Mouse (Mus musculus): Measurements from ENCODE around the gene Hddc2.

Hddc2 gene

DNA sequence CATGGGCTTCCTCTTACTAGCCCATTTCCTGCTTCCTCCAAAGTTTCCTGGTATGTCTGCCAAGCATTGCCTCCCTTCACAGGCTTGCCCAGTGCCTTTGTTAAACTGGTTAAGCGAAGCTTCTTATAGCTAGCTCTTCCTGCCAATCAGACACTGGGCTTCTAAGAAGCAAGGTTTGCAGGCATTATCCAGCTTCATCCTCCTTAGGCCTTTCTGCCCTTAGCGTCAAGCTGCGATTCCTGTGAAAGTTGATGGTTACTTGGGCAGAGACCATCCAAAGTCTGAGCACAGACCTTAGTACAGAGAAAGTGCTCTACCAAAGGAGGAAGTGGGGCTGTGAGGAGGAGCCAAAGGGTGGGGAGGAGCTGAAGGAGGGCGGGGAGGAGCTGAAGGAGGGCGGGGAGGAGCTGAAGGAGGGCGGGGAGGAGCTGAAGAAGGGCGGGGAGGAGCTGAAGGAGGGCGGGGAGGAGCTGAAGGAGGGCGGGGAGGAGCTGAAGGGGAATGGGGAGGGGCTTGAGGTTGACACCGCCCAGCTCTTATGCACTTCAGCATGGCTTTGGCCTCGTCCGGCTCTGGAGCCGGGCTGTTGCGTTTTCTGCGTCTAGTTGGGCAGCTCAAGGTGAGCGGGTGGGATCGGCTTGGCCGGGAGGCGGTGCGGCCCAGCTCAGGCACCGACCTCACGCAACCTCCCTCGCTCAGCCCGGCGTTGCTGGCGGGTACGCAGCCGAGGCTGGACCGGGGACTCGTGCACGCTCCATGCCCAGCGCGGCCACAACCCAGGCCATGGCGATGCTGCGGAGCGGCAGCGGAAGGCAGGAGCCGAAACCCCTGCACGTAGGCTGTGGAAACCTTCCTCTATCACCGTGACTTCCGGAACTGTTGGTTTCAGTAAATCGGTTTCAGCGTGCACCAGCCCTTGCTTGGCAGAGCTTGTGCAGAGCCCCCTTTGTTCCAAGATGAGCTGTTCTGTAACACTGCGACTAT is at the start of gene Hddc2:
Hddc2 (plus strand) TSS at position 519 of the 984 bp plus-strand sequence.
- peak; percentile 70 to 84 for DNase-seq (ENCODE audit: low spot score in 2 of 2)

DNA sequence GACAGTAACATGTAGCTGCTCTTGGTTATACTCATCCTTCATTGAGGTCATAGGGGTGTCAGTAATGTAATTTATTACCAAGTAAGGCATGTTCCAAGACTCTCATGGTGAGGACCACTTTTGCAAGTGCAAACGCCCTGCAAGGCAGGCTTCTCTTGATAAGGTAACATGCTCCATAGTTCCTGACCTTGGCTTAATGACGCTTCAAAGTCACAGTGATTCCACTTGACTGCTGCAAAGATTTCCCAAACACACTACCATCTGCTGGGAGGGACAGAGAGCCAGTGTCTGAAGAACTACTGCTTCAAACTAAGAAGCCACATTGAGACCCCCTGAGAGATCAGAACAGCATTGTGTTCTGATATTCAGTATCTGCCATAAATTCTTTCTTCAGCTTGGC is 40.4 kb upstream of the Hddc2 start:
- no peak for DNase-seq (ENCODE audit: low spot score in 2 of 2)

DNA sequence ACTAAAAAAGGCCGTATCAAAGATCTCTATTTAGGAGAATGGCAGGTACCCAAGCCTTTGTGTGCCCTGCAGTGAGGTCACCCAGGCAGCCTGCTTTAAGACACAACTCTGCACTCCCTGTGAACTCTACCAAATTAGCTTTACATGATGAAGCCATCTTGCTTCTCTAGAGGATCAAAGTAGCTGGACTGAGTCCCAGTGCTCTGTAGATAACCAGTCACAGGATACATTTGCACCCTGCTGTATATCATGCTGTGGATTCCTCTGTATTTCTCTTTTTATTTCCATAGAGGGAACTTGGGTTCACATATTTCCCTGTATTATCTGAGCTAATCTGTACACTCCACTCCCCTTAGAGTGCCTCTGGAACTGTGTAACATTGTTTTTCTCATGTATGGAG is 40.0 kb upstream of the Hddc2 start:
- DNase-seq (ENCODE audit: low spot score in 2 of 2) = no peak

DNA sequence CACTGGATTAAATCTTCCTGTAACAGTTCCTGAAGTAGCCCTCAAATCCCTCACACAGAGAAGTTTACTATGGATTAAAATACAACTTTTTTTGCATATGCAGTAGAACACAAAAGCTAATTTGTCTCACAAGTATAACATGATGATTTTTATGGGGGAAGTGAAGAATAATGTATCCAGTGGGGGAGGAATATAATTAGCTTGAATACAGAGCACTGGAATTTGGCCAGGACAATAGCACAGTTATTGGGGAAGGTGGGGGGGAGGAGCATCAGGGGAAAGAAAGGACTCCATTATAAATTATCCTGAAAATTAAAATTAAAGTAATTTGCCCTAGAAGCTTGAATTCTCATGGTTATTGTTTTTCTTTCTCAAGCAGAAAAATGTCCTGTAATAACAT is 25.4 kb upstream of the Hddc2 start:
- DNase-seq (ENCODE audit: low spot score in 2 of 2) = no peak

DNA sequence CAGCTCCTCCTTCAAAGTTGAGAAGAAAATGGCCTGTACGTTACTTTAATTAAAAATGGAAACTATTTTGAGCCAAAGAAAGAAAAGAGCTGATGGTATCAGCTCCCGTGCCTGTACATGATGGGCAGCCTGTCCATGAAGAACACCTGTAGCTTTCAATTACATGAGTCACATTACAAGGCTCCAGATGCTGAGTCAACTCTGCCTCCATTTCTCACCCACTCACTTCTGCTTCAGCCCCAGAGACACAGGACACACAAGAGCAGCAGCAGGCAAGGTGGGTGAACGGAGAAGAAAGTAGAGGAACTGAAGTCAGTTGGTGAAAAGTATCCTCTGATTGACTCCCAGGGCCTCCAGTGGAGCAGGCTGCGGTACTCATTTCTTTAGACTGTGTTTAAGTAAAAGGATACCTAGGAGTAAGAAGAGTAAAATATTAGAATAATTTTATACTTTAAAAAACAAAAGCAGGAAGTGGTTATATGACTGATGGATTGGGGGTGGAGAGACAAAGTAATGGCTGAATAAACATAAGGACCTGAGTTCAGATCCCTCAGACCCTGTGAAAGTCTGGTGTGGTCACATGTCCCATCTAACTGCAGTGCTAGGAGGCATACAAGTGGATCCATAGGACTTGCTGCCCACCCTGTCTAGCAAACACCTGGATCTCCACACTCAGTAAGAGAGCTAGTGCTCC is 24.3 kb upstream of the Hddc2 start:
- DNase-seq (ENCODE audit: low spot score in 2 of 2) = no peak

DNA sequence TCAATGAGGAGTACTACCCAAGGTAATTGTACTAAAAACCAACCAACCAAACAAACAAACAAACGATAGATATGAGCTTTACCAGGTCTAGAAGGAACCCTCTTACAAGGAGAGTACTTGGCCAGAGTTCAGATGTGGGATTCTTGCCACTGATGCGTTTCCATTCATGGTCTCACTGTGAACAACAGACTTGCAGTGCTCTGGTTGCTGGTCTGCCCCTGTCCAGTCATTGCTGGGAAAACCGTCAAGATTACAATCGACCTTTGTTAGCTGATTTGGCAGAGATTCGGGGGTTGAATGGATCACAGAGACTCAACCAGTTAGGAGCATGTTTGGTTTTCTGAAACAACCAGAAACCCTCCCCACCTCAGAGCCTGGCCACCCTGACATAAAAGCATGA is 17.5 kb upstream of the Hddc2 start:
- DNase-seq (ENCODE audit: low spot score in 2 of 2) = no peak

DNA sequence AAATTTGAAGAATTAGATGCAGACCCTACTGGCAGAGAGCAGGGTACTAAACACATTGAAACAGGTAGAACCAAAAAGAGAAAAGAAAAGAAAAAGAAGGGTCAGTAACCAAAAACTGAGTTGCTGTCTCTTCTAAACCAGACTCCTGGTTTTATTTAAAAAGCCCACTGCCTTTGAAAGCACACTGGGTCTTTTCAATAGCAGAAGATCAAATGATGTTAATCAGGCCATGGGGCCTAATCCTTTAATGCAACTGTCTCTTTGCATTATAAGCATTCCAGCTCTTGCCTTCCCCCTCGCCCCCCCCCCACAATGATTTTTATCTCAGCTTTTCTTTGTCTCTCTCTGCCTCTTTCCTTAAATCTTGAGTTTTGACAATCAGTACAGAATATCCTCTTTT is 16.7 kb upstream of the Hddc2 start:
- no peak for DNase-seq (ENCODE audit: low spot score in 2 of 2)

DNA sequence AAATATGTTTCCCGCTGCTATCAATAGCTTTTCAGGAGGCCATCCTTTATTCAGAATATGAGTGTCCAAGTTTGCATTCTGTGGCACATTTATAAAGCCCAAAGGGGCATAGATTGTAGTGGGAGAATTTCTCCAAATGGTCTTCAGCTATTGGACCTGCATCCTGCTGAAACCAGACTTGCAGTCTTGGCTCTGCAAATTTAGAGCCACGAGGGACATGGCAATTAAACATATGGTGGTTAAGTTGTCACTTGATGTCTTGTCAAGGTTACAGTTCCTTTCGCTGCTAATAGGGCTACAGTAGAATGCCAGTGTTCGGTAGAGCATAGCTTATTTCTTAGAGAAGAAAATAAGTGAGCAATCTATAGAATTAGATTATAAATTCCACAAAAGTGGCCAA is 16.1 kb upstream of the Hddc2 start:
- no peak for DNase-seq (ENCODE audit: low spot score in 2 of 2)

DNA sequence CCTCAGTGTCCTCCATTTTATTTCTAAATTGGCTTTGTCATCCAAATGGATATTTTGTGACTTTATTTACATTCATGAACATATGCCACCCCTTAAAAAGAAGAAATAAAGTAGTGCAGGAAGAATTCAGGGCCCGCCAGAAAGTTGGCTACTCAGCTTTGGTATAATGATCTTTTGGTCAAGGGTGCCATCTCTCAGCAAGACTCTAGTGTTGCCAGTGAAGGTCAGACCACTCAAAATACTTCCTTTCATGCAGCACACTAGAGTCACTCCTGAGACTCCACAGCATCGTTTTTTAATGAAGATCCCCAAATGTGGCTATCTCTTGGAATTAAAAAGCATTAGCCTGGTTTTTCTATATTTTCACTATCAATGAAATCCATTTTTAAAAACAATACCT is 14.9 kb upstream of the Hddc2 start:
- DNase-seq (ENCODE audit: low spot score in 2 of 2) = no peak

DNA sequence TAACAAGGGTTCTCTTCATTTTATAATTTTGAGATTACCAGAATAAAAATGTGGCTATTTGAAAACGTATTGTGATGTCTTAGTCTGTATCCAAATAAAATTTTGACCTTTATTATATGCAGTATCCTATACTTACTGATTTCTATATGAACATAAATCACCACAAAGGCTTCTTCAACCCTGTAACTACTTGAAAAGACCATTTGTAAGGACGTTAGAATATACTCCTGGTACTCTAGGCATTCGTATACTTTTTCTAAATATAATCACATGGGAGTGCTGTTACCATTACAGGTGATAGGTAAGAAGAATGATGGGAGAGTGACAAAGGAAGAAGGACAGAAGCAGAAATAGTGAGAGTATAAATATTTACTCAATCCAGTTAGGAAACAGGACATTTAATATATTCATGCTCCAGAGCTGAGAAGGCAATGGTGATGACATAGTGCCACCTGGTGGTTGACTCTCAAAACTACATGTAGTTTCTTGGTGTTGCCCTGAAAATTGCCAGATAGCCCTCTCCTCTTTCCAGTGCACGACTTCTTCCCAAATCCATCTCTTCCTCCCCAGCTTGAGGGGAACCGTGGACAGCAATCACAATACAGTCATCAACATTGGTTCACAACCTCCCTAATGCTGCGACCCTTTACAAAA is 14.1 kb upstream of the Hddc2 start:
- DNase-seq (ENCODE audit: low spot score in 2 of 2) = peak; percentile 24 to 63

DNA sequence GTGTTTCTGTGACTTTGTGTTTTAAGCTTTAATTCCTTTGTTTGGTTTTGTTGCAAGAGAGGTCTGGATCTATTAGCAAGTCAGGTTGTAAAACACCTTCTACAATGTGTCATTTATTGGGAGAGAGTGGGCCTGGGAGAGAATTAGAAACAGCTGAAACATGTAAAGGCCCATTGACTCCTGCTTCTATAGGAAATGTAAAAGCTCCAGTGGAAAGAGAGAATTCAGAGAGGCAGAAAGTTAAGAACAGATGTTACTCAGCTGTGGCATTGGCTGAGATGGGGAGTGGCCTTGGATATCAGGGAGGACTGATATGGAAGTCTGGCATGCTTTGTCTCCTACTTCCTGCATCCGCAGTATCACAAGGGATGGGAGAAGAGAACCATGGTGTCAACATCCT is 12.9 kb upstream of the Hddc2 start:
- no peak for DNase-seq (ENCODE audit: low spot score in 2 of 2)

DNA sequence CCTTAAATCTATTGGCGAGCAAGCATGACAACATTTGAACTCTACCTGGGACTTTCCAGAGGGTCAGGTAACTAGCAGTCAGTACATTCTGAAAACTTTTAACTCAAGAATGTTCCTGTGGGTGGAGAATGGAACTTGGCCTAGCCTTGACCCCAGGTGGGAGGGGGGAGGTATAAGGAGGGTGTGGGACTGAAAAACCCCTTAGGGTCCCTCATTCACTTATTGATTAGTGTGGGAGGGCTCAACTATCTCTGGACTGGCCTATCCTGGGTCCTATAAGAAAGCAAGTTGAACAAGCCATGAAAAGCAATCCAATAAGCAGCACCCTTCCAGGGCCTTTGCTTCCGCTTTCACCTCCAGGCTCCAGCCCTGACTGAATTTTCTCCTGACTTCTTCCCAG is 9.7 kb upstream of the Hddc2 start:
- DNase-seq (ENCODE audit: low spot score in 2 of 2) = no peak

DNA sequence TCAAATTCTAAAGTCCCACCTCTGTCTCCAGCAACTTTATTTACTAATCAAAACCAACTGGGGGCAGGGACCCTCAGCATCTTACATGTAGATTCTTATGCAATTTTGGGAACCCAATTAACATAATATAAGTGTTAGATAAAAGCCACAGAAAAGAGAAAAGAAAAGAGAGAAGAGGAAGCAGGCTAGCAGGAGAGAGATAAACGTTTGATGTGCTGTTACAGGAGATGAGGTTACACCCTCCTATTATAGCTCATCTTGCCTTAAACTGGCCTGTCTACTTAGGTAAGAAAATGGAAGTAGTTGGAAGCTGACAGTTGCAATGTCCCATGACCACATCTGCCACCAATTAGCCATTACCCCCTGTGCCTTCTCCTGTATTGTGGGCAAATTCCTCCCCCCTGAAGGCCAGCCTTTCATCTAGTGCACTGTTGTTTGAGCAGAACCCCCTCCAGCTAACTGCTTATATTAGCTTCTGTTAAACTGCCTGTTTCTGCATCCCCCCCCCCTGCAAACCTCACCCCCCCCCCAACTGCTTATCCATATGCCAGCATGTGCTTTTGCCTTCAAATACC is 6.1 kb upstream of the Hddc2 start:
- DNase-seq (ENCODE audit: low spot score in 2 of 2) = no peak

DNA sequence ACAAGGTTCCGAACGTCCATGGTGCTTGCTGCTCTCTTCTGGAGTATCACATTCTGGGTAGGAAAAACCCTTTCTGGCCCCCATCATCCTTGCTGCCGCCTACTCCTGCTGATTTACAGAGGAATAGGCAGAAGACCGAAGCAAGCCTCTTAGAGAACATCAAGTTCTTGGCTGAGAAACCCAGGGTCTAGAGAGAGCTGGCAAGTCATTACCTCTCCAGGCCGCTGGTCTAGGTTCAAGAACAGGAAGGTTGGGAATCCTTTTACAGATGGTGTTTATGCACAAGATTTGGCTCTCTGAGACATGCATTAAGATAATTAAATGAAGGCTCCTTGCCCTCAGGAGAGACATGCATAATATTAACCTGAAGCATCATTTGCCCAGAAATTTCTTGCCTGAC is 5.3 kb downstream of the Hddc2 start:
- DNase-seq (ENCODE audit: low spot score in 2 of 2) = no peak

DNA sequence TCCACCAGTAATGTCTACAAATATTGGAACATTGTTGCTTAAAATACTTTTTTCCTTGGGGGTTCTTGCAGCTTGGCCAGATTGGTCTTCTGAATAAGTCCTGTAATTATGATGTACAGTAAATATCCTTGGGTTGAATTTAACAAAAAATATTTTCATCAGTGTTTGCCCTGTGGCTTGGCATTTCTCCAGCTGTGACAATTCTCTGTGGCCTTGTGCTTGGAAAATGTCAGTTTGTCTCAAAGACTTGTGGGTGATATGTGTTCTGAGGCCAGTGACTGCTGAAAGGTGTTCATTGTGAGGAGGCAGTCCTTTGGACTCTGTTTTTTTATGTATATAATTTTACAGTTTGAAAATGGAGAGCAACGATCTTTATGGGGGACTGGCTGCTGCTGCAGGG is 16.3 kb downstream of the Hddc2 start:
- DNase-seq (ENCODE audit: low spot score in 2 of 2) = no peak

DNA sequence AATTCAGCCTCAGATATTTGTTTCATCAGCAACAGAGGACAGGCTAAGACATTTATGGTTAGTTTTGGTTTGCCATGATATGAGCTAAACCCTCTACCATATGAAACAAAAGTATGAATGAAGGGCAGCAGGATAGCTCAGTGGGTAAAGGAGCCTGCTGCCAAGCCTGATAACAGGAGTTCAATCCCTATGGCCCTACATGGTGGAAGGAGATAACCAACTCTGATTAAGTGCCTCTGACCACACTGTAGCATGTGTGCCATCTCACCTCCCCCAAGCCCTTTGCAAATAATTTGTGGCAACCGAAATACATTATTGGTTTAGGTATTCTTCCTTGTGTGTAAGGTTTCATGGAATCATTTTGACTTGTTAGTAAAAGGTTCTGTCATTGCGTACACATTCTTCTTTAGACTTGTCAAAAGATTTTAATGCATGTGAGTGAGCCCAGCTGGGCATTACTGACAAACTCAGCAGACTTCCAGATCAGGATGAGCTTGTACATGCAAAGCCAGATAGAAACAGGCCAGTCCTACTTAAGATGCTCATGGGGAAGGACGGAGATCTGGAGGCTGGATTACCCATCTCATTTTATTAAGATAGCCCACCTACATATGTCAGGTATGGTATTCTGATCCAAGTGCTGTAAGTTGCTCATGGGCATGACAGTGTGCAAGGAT is 17.2 kb downstream of the Hddc2 start:
- no peak for DNase-seq (ENCODE audit: low spot score in 2 of 2)

DNA sequence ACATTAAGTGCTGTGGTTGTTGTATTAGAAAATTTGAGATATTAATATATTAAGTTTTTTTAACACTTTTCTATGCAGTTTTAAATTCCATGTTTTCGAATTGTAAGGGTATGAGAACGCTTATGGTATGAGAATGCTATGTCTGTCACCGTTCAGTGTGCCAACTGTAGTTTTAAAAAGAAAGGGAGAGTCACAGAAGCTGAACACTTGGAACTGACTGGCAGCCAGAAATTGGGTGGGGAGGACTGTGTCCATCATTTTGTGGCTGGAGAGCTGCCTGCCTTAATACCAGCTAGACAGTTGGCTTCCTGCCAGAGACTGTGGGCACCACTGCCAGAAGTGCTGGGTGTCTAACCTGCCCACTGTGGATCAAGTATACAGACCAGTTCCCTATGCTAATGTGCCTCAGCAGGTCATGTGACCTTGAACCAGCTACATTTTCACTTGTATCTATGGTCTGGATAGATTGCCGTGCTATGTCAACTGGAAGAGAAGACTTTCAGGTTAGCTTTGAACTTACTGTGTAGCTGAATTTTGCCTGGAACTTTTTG is 18.1 kb downstream of the Hddc2 start:
- DNase-seq (ENCODE audit: low spot score in 2 of 2) = no peak

DNA sequence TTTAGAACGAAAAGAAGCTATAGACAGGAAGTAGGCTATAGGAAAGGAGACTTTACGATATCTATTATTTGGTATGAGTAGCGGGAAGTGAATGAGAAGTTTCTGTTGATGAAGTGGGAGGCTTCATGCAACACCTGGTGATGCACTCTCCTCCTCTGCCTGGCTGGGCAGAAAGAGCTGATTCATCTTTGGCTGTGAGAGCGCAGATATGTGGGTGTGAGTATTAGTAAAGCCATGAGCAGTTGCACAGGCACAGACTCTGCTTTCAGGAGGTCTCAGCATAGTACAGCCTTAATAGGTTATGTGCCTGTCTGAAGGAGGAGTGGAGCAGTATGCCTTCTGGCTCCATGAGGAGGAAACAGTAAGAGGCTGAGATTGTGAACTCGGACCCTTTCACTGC is 23.2 kb downstream of the Hddc2 start:
- DNase-seq (ENCODE audit: low spot score in 2 of 2) = no peak

DNA sequence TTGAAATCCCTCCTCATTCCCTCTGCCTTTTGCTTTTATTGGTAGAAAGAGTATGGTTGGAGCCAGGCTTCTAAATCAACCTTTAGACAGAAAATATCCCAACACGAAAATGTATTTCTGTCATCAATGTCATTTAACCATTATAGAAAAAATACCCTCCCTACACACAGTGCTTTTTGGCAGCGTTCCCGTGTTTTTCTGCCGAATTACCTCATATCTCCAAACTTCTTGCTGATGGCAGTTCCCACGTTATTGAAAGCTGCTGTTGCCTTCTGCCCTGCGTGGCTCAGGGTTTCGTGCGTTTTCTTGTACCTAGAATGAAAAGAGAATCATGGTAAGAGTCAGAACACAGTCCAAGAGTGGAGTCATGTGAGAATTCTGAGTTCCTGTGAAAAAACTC is 33.2 kb downstream of the Hddc2 start:
- DNase-seq (ENCODE audit: low spot score in 2 of 2) = no peak

DNA sequence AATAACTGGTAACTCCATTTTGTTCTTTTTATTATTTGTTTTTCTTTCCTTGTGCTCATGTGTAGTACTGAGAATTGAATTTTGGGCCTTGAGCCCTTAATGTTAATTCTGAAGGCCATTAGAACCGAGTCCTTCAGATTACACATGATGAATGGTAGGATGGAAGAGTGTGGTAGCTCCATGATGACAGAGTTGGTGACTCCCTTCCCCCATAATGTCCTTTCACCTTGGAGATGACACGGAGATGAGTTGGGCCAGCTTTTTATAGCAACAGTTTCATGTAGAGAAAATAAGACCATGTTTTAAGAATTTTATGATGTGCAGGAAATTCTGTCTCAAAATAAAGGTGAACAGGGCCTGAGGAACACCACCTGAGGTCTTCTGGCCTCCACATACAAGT is 37.9 kb downstream of the Hddc2 start:
- DNase-seq (ENCODE audit: low spot score in 2 of 2) = no peak

DNA sequence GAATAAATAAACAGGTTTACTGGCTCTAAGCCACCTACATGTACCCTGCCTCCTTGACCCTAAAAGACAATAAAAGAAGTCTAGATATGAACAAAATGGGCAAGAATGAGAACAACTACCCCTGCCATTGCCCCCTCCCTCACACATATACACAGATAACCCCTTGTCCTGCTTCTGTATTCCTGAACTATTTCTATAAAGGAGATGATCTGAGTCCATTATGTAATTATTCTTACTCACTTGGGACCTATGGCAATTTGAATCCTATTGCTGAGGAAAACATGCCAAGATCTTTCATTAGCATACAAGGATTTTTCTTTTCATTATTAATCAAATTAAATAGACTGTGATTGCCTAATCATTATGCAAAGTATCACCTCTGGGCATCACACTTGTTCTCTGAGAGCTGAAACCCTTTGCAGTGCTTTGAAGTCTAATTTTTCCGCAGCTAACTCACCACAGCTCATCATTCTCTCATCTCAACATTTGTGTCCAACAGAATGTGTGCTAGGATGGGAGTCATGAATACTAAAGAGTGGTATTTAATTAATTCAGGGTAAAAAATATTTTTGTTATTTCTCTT is 39.8 kb downstream of the Hddc2 start:
- DNase-seq (ENCODE audit: low spot score in 2 of 2) = no peak

Data from spleen, postnatal 4 days (tissue).